Mouse (Mus musculus): ENCODE measurements around the gene Zbtb46.

The Zbtb46 gene

GRCm38 (mm10) chr2:181356780-181357179, 102.4 kb downstream of the Zbtb46 start:
- no peak for DNase-seq

GRCm38 (mm10) chr2:181342766-181343165, 116.5 kb downstream of the Zbtb46 start:
- no peak for DNase-seq

- no peak for DNase-seq
Measured at GRCm38 (mm10) chr2:181340426-181340825, 118.8 kb downstream of the Zbtb46 start.

Data from kidney, postnatal 10 days (tissue).